Mouse (Mus musculus): ENCODE measurements around the gene Nek9. TPM values are rescaled to one million over a fixed set of nuclear protein-coding genes. Genes with fewer than 3 reads are reported as not detected.

Nek9 gene
- 10 to 100 TPM; 90.7 to 95.5 TPM for total RNA-seq (2021)
- long read RNA-seq, experiment 1, full-length matches to known transcripts = 30 of 53 reads
- long read RNA-seq, experiment 1, partial matches to known transcripts = 16 of 53 reads
- long read RNA-seq, experiment 1, other reads (novel, unspliced or antisense) = 7 of 53 reads
- long read RNA-seq, experiment 2, full-length matches to known transcripts = 27 of 62 reads
- long read RNA-seq, experiment 2, partial matches to known transcripts = 25 of 62 reads
- long read RNA-seq, experiment 2, other reads (novel, unspliced or antisense) = 10 of 62 reads

DNA sequence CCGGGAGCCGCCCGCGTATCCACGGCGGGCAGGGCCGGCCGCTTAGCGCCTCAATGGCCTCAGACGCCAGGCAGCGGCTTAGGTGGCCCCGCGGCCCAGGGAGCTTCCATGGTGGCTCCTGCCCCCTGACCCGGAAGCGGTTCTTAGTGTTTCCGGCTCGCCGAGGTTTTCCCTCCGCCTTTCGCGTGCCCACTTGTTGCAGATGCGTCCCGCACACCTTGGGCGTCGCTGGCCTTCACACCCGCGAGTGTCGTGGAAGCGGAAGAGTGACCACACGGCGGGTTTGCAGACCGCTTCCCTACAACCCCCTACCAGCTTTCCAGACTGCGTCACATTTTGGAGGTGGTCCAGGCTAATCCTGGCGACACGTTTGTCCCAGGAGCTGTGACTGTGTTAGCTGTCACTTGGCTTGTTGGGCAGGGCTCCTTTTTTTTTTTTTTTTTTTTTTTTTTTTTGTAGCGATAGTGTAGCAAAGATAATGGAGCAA is at the start of gene Nek9:
Nek9 (minus strand) TSS at position 120 of the 487 bp plus-strand sequence.
- peak; percentile 92 to 95 for DNase-seq (ENCODE audit: low spot score in 2 of 2)

DNA sequence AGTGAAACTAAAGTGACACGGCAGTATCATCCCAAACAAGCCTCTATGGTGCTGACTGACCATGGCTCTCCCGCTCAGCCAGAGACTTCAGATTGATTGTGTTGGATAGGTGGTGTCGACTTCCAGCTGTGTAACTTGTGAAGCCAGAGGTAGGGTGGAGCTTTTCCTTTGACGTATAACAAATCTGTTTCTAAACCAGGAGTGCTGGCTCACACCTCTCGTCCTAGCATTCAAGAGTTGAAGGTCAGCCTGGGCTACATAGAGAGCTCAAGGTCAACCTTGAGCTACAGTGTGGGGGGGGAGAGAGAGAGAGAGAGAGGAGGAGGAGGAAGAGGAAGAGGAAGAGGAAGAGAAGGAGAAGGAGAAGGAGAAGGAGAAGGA is 46.8 kb upstream of the Nek9 start:
- no peak for DNase-seq (ENCODE audit: low spot score in 2 of 2)

- no peak for DNase-seq (ENCODE audit: low spot score in 2 of 2)
Measured at GRCm38 (mm10) chr12:85385329-85385994, 46.3 kb upstream of the Nek9 start.

DNA sequence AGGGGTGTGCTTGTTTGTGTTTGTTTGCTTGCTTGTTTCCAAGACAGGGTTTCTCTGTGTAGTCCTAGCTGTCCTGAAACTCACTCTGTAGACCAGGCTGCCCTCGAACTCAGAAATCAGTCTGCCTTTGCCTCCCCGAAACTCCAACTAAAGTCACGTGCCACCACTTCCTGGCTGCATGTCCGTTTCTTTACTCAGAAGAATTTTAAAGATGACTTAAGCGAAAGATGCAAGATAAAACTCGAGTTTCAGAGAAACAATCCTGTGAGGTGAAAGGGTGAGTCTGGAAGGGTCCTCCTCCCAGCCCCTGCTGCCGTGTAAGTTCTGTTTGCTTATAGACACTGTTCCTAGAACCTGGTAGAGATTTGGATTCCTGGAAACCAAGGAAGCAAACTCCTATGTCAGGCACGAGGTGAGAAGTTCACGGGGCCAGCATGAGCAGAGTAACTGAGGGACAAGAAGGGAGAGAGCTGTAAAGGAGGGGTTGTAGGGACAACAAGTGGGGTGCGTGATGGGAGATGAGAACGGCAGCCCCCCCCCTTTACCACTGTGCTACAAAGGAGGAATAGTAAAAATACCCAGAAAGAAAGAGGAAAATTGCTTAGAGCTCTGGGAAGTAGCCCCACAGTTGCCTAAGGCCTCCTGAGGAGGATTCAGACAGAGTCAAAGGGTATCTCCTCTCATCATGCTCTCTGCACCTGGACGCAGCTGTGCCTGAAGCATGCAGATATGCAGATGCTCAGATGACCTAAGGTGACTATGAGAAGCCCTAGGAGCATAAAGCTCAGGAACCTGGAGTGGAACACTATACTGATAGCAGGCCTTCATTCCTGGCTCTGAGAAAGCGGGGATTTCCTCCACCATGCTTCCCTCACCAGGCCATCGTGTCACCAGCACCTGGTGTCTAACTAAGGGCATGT is 43.9 kb upstream of the Nek9 start:
- DNase-seq (ENCODE audit: low spot score in 2 of 2) = no peak

DNA sequence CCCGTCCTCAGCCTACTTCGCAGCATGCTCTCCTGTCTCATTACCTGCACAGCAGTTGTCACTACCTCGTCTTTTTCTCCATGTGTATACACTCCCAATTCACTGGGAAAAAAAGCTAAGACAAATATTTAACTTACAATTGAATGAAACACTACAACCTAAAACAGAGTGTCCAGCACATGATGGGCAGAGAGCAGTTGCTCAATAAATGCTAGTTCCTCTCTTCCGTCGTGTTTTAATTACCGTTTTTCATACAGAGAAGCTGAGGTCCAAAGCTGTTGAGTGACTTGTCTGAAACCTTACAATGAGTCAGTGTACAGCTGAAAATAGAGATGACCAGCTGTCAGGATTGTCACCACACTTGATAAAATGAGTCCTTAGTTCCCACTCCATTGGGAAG is 42.4 kb upstream of the Nek9 start:
- DNase-seq (ENCODE audit: low spot score in 2 of 2) = no peak

- no peak for DNase-seq (ENCODE audit: low spot score in 2 of 2)
Measured at GRCm38 (mm10) chr12:85380942-85381341, 41.8 kb upstream of the Nek9 start.

- DNase-seq (ENCODE audit: low spot score in 2 of 2) = no peak
Measured at GRCm38 (mm10) chr12:85380308-85380707, 41.1 kb upstream of the Nek9 start.

GRCm38 (mm10) chr12:85378271-85378670 is 39.1 kb upstream of the Nek9 start:
- no peak for DNase-seq (ENCODE audit: low spot score in 2 of 2)

- peak; percentile 82 to 83 for DNase-seq (ENCODE audit: low spot score in 2 of 2)
Measured at GRCm38 (mm10) chr12:85374561-85375272, 35.6 kb upstream of the Nek9 start, which contains the start of gene Tmed10. Gene Tmed10, minus strand, starts transcription at chr12:85374847.

GRCm38 (mm10) chr12:85373591-85374560 is 34.7 kb upstream of the Nek9 start:
- DNase-seq (ENCODE audit: low spot score in 2 of 2) = peak; percentile 76 to 78

- DNase-seq (ENCODE audit: low spot score in 2 of 2) = no peak
Measured at GRCm38 (mm10) chr12:85372068-85372665, 33.0 kb upstream of the Nek9 start.

DNA sequence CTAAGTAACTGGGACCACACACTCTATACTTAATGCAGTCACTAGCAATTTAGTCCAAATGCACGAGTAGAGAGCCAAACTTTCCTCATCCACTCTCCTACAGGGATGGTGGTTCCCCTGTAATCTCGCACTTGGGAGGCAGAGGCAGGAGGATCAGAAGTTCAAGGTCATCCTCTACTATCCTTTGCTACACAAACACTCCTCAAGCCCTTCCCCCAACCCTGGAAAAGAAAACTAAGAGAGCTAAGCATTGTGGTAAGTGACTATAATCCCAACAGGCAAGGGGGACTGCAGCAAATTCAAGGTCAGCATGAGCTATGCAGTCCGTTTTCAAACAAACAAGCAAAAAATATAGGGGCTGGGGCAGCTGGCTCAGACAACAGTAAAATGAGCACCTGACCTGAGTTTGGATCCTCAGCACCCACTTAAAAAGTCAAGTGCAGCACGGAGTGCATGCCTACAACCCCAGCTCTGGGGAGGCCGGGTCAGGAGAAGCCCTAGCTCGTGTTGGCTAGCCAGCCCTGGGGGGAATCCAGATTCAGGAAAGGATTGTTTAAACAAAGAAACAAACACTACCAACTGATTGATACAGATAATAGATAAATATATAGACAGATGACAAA is 29.4 kb upstream of the Nek9 start:
- no peak for DNase-seq (ENCODE audit: low spot score in 2 of 2)

DNA sequence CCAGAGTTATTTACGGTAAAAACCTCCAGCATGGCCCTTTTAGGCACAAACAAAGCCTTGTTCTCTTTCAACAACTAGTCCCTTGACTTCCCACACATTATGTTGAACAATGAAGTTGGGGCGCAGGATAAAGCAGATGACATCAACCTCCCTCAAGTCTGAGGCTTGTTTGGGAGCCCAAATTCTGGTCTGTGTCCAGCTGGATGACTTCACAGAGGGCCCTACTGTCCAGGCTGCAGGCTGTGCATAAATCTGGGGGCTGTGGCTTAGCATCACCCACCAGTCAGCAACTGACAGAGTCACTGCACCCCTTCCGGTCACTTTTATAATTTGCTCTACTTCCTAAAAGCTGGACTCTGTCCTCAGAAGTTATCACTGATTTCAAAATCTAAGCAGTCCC is 27.1 kb upstream of the Nek9 start:
- no peak for DNase-seq (ENCODE audit: low spot score in 2 of 2)

GRCm38 (mm10) chr12:85362510-85362909 is 23.3 kb upstream of the Nek9 start:
- no peak for DNase-seq (ENCODE audit: low spot score in 2 of 2)

GRCm38 (mm10) chr12:85361580-85361979 is 22.4 kb upstream of the Nek9 start:
- no peak for DNase-seq (ENCODE audit: low spot score in 2 of 2)

DNA sequence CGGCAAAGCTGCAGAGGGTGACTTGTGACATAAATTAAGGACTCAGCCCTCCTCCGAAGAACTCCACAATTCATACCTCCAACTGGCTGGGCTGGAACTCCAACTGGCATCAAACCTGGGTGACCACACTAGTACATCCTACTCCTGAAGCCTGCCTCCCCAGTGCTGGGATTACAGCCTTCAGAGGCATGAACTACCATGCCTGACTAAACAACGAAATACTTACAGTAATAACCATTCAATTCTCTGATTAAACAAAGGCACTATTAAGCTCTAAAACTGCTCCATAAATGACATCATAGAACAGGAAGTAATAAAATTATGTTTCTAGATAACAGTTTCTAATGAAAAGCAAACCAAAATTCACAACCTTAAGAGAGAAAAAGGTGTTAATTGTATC is 22.0 kb upstream of the Nek9 start:
- no peak for DNase-seq (ENCODE audit: low spot score in 2 of 2)

- DNase-seq (ENCODE audit: low spot score in 2 of 2) = no peak
Measured at GRCm38 (mm10) chr12:85354061-85354460, 14.9 kb upstream of the Nek9 start.

GRCm38 (mm10) chr12:85350407-85351232 is 11.5 kb upstream of the Nek9 start:
- DNase-seq (ENCODE audit: low spot score in 2 of 2) = no peak
